Mouse (Mus musculus): ENCODE results near the gene Psma4. TPM values are rescaled to one million over a fixed set of nuclear protein-coding genes. Genes with fewer than 3 reads are reported as not detected.
A peak's percentile ranks its signal among the peaks of the same experiment; 100 is the strongest.

Gene Psma4
- polyA plus RNA-seq, 1 experiment from 2014 or later: 181 TPM

GRCm38 (mm10) chr9:54980674-54981073 is 30.1 kb downstream of the Psma4 start, which contains the start of gene Chrna5:
Chrna5 (plus strand) TSS chr9:54980880.
- no peaks in the 10 kb centered on the region for H3K9me3 ChIP-seq (ENCODE audit: low read length)

GRCm38 (mm10) chr9:54981291-54982191 is 31.0 kb downstream of the Psma4 start:
- peak overlapping the region; percentile 56 for H3K4me3 ChIP-seq (ENCODE audit: low read depth, low read length)
- ATAC-seq: peak; percentile 75
- H3K4me1 ChIP-seq (ENCODE audit: insufficient read depth, low read depth, low read length): no peaks in the 10 kb centered on the region; the same call in 1 of the 2 replicates
- TF ChIP-seq CTCF (IDR thresholded peaks at IDR 0.05) (no peak), EP300 (IDR thresholded peaks at IDR 0.05) (no peak)
- no peak overlapping the region for H3K9ac ChIP-seq (replicated peaks; ENCODE audit: low read depth)
- H3K27ac ChIP-seq (ENCODE audit: low read length): no peak overlapping the region
- WGBS: under 1% methylated on average over 68 of the region's 85 CpGs
- H3K36me3 ChIP-seq (ENCODE audit: insufficient read depth, low read length): no peaks in the 10 kb centered on the region
- H3K9me3 ChIP-seq (ENCODE audit: low read length): no peaks in the 10 kb centered on the region
- DNase-seq (ENCODE audit: low spot score): peak; percentile 61
- H3K27me3 ChIP-seq (replicated peaks; ENCODE audit: insufficient read depth, low read length): peaks cover 12% of the 10 kb centered on the region
- H3K4me2 ChIP-seq (replicated peaks; ENCODE audit: low read depth, low read length): peak overlapping the region; percentile 96

More at GRCm38 (mm10) chr9:54980674-54981073, 30.1 kb downstream of the Psma4 start, which contains the start of gene Chrna5:
- ATAC-seq (no peak), DNase-seq (ENCODE audit: low spot score) (no peak)
- Histone ChIP-seq H3K4me3 (ENCODE audit: low read depth, low read length) (peak within 1 kb of the TSS; percentile 56), H3K4me2 (replicated peaks; ENCODE audit: low read depth, low read length) (peak within 1 kb of the TSS; percentile 96), H3K27me3 (replicated peaks; ENCODE audit: insufficient read depth, low read length) (peaks cover 12% of the 10 kb centered on the region), H3K4me1 (ENCODE audit: insufficient read depth, low read depth, low read length) (no peaks in the 10 kb centered on the region; the same call in 1 of the 2 replicates), H3K9ac (replicated peaks; ENCODE audit: low read depth) (no peak within 1 kb of the TSS), H3K36me3 (ENCODE audit: insufficient read depth, low read length) (no peaks in the 10 kb centered on the region), H3K27ac (ENCODE audit: low read length) (no peak within 1 kb of the TSS)
- WGBS: 70% methylated on average over 8 of the region's 8 CpGs
- TF ChIP-seq EP300 (IDR thresholded peaks at IDR 0.05) (no peak), CTCF (IDR thresholded peaks at IDR 0.05) (no peak)

- no peak for DNase-seq (ENCODE audit: low spot score)
- Histone ChIP-seq H3K9me3 (ENCODE audit: low read length) (no peaks in the 10 kb centered on the region), H3K4me1 (ENCODE audit: insufficient read depth, low read depth, low read length) (no peaks in the 10 kb centered on the region; the same call in 1 of the 2 replicates), H3K27me3 (replicated peaks; ENCODE audit: insufficient read depth, low read length) (peaks cover 12% of the 10 kb centered on the region), H3K36me3 (ENCODE audit: insufficient read depth, low read length) (no peaks in the 10 kb centered on the region), H3K9ac (replicated peaks; ENCODE audit: low read depth) (no peak overlapping the region), H3K4me2 (replicated peaks; ENCODE audit: low read depth, low read length) (no peak overlapping the region), H3K4me3 (ENCODE audit: low read depth, low read length) (no peak overlapping the region), H3K27ac (ENCODE audit: low read length) (no peak overlapping the region)
- 9% methylated on average over 7 of the region's 7 CpGs for WGBS
- no peak for ATAC-seq
- no peak for TF ChIP-seq EP300 (IDR thresholded peaks at IDR 0.05)
- TF ChIP-seq CTCF (IDR thresholded peaks at IDR 0.05): no peak
Measured at GRCm38 (mm10) chr9:54982401-54982800, 31.8 kb downstream of the Psma4 start.

- H3K36me3 ChIP-seq (ENCODE audit: insufficient read depth, low read length): no peaks in the 10 kb centered on the region
- TF ChIP-seq EP300 (IDR thresholded peaks at IDR 0.05): no peak
- TF ChIP-seq CTCF (IDR thresholded peaks at IDR 0.05): no peak
- no peak overlapping the region for H3K9ac ChIP-seq (replicated peaks; ENCODE audit: low read depth)
- ATAC-seq: no peak
- H3K27ac ChIP-seq (ENCODE audit: low read length): no peak overlapping the region
- no peaks in the 10 kb centered on the region; the same call in 1 of the 2 replicates for H3K27me3 ChIP-seq (replicated peaks; ENCODE audit: insufficient read depth, low read length)
- no peak overlapping the region for H3K4me3 ChIP-seq (ENCODE audit: low read depth, low read length)
- H3K4me1 ChIP-seq (ENCODE audit: insufficient read depth, low read depth, low read length): no peaks in the 10 kb centered on the region
- DNase-seq (ENCODE audit: low spot score): no peak
- H3K4me2 ChIP-seq (replicated peaks; ENCODE audit: low read depth, low read length): no peak overlapping the region
- no peaks in the 10 kb centered on the region for H3K9me3 ChIP-seq (ENCODE audit: low read length)
- WGBS: 63% methylated on average over 3 of the region's 3 CpGs
Measured at GRCm38 (mm10) chr9:54990362-54990761, 39.8 kb downstream of the Psma4 start.

- H3K27ac ChIP-seq (ENCODE audit: low read length): no peak overlapping the region
- TF ChIP-seq CTCF (IDR thresholded peaks at IDR 0.05): no peak
- TF ChIP-seq EP300 (IDR thresholded peaks at IDR 0.05): no peak
- H3K27me3 ChIP-seq (replicated peaks; ENCODE audit: insufficient read depth, low read length): no peaks in the 10 kb centered on the region; the same call in 1 of the 2 replicates
- ATAC-seq: no peak
- H3K9ac ChIP-seq (replicated peaks; ENCODE audit: low read depth): no peak overlapping the region
- no peak overlapping the region for H3K4me3 ChIP-seq (ENCODE audit: low read depth, low read length)
- H3K36me3 ChIP-seq (ENCODE audit: insufficient read depth, low read length): no peaks in the 10 kb centered on the region
- H3K4me2 ChIP-seq (replicated peaks; ENCODE audit: low read depth, low read length): no peak overlapping the region
- H3K4me1 ChIP-seq (ENCODE audit: insufficient read depth, low read depth, low read length): no peaks in the 10 kb centered on the region
- no peak for DNase-seq (ENCODE audit: low spot score)
- 57% methylated on average over 3 of the region's 3 CpGs for WGBS
- H3K9me3 ChIP-seq (ENCODE audit: low read length): no peaks in the 10 kb centered on the region
Measured at GRCm38 (mm10) chr9:54994381-54994780, 43.8 kb downstream of the Psma4 start.

GRCm38 (mm10) chr9:54995645-54996044 is 45.1 kb downstream of the Psma4 start:
- Histone ChIP-seq H3K4me1 (ENCODE audit: insufficient read depth, low read depth, low read length) (no peaks in the 10 kb centered on the region), H3K36me3 (ENCODE audit: insufficient read depth, low read length) (no peaks in the 10 kb centered on the region), H3K27ac (ENCODE audit: low read length) (no peak overlapping the region), H3K9ac (replicated peaks; ENCODE audit: low read depth) (no peak overlapping the region), H3K4me2 (replicated peaks; ENCODE audit: low read depth, low read length) (no peak overlapping the region), H3K27me3 (replicated peaks; ENCODE audit: insufficient read depth, low read length) (no peaks in the 10 kb centered on the region; the same call in 1 of the 2 replicates), H3K9me3 (ENCODE audit: low read length) (no peaks in the 10 kb centered on the region), H3K4me3 (ENCODE audit: low read depth, low read length) (no peak overlapping the region)
- DNase-seq (ENCODE audit: low spot score) (no peak), ATAC-seq (no peak)
- TF ChIP-seq EP300 (IDR thresholded peaks at IDR 0.05) (no peak), CTCF (IDR thresholded peaks at IDR 0.05) (no peak)
- 62% methylated on average over 3 of the region's 3 CpGs for WGBS
